Mouse (Mus musculus) testis, adult 2 months (tissue): ENCODE measurements around the gene Bicral.

Experiments
- CTCF ChIP-seq: fragments of 200-500 bp; IDR thresholded peaks from 2 replicates; pipeline ENCODE4 v1.5.1; 2012; ENCODE audit warnings: low read depth, mild to moderate bottlenecking, inconsistent platforms, low read length, moderate library complexity; ENCODE audit not compliant: control insufficient read depth, insufficient read depth, insufficient replicate concordance
- POLR2A ChIP-seq: fragments of 200-500 bp; IDR thresholded peaks from 2 replicates; pipeline ENCODE4 v1.6.1; 2012; ENCODE audit warnings: low read depth, mild to moderate bottlenecking, inconsistent platforms, low read length, moderate library complexity; ENCODE audit not compliant: control insufficient read depth

- TF ChIP-seq POLR2A (no peak), CTCF (no peak)
Observed at GRCm38 (mm10) chr17:46763544-46763943, 94.7 kb downstream of the Bicral start, which contains the start of gene Ptcra.
